Mouse (Mus musculus) intestine, embryonic 16.5 days (tissue): ENCODE results near the gene Slc19a1. TPM values are rescaled to one million over a fixed set of nuclear protein-coding genes. Genes with fewer than 3 reads are reported as not detected.
A peak's percentile ranks its signal among the peaks of the same experiment; 100 is the strongest.

Experiments used
- ATAC-seq: fragments of 200-750 bp; cut with Nextera tagmentation; 2 replicates; pipeline ENCODE4 v1.8.0; 2017; ENCODE audit warnings: moderate TSS enrichment, moderate library complexity
- H3K27ac ChIP-seq: fragments of 300-500 bp; sonication (generic); 2 replicates; pipeline ENCODE4 v1.5.1; 2014; ENCODE audit warnings: mild to moderate bottlenecking, low read length
- H3K27me3 ChIP-seq: fragments of 300-500 bp; sonication (generic); replicated peaks from 2 replicates; pipeline ENCODE4 v1.6.1; 2014; ENCODE audit warnings: low read length, control low read depth, mixed read lengths; ENCODE audit not compliant: control insufficient read depth, insufficient read depth
- H3K36me3 ChIP-seq: fragments of 300-500 bp; sonication (generic); 2 replicates; pipeline ENCODE4 v1.6.1; 2014; ENCODE audit warnings: low read length, control low read depth; ENCODE audit not compliant: control insufficient read depth, insufficient read depth
- H3K4me1 ChIP-seq: fragments of 300-500 bp; sonication (generic); 2 replicates; pipeline ENCODE4 v1.6.1; 2014; ENCODE audit warnings: low read length, control low read depth, mixed read lengths; ENCODE audit not compliant: control insufficient read depth, insufficient read depth
- H3K4me2 ChIP-seq: fragments of 300-500 bp; sonication (generic); 2 replicates; pipeline ENCODE4 v1.6.1; 2014; ENCODE audit warnings: low read depth, low read length, control low read depth
- H3K4me3 ChIP-seq: fragments of 300-500 bp; sonication (generic); 2 replicates; pipeline ENCODE4 v1.5.1; 2014; ENCODE audit warnings: mild to moderate bottlenecking, low read length
- H3K9ac ChIP-seq: fragments of 300-500 bp; sonication (generic); 2 replicates; pipeline ENCODE4 v1.6.1; 2014; ENCODE audit warnings: low read depth, low read length
- H3K9me3 ChIP-seq: fragments of 300-500 bp; sonication (generic); 2 replicates; pipeline ENCODE4 v1.6.1; 2016; ENCODE audit warnings: low read length, control low read depth; ENCODE audit not compliant: control insufficient read depth
- WGBS: fragments of 180-500 bp; shearing (Covaris S2); extraction: QIAGEN DNeasy Blood & Tissue Kit; methylation state at CpG from one replicate; pipeline ENCODE4 v1.1.7; 2014; 5-methylcytosine and 5-hydroxymethylcytosine counted together
- polyA plus RNA-seq: library from polyadenylated mRNA; unstranded; fragments of >200 nt; fragmentation: Nextera tagmentation; extraction: Ambion mirVana; gene quantifications from 2 replicates; pipeline ENCODE4 v1.2.1, GENCODE M21; 2015

Gene Slc19a1
- polyA plus RNA-seq, 1 experiment from 2014 or later = 65.3 TPM

DNA sequence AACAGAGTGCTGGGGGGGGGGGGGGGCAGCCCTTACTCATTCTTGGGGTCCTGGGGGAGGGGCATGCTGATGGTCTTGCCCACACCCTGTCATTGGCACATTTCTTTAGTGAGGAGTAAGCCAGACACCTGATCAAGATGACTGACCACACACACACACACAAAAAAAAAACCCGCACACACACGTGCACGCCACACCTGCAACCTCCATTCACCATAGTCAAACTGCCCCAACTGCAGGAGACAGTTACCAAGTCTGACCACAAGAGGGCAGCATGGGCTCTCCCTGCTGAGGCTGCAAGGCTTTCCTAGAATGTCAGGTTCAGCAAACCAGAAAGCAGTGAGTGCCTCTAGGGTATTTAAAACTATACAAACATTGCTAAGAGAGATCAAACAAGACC, 50.4 kb downstream of the Slc19a1 start:
- Histone ChIP-seq H3K4me2 (no peak overlapping the region), H3K4me3 (no peak overlapping the region)

DNA sequence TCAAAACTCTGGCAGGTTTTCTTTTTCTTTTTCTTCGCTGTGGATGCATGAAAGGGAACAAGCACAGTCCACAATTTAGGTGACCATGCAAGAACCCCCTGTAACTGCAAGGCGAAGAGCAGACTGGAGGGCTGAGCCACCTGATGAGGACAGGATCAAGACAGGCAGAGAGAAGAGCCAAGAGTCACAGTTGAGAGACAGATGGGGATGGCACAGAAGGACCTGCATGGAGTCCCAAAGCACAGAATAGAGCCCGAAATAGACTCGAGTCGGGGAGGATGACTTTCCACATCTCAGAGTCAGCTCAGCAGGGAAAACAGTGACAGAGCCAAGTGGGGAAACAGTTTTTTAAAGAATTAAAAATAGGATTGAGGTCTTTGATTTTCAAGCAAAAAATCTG, 50.9 kb downstream of the Slc19a1 start:
- Histone ChIP-seq H3K27ac (no peak overlapping the region), H3K27me3 (no peaks in the 10 kb centered on the region), H3K4me1 (peaks cover 5% of the 10 kb centered on the region; the same call in 1 of the 2 replicates), H3K36me3 (no peaks in the 10 kb centered on the region), H3K9ac (no peak overlapping the region), H3K4me2 (no peak overlapping the region), H3K9me3 (no peaks in the 10 kb centered on the region), H3K4me3 (no peak overlapping the region)
- WGBS = 62% methylated on average over 5 of the region's 5 CpGs
- no peak for ATAC-seq

More for the DNA sequence above, 50.4 kb downstream of the Slc19a1 start:
- H3K36me3 ChIP-seq = no peaks in the 10 kb centered on the region
- no peak for ATAC-seq
- H3K27ac ChIP-seq = no peak overlapping the region
- WGBS = 21% methylated on average over 3 of the region's 3 CpGs
- H3K27me3 ChIP-seq = no peaks in the 10 kb centered on the region
- no peak overlapping the region for H3K9ac ChIP-seq
- H3K9me3 ChIP-seq = no peaks in the 10 kb centered on the region
- peaks cover 5% of the 10 kb centered on the region; the same call in 1 of the 2 replicates for H3K4me1 ChIP-seq

DNA sequence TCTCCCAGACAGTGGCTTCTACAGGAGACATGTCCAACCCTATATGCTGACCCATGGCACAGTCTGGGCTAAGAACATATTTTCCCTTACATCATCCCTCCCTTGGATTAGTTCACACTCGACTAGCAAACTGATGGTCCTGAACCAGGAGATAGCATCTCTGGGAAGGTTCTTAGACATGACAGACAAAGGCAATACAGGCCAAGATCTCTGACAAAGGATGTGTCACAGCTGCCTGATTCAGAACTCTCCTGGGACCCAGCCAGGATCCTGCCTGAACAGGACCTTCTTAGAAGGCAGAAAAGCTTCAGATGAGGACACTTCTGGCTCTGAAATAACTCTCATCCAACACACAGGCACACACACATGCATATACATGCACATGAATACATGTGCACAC, 52.5 kb downstream of the Slc19a1 start:
- no peak overlapping the region for H3K4me2 ChIP-seq
- no peaks in the 10 kb centered on the region for H3K9me3 ChIP-seq
- H3K27me3 ChIP-seq = no peaks in the 10 kb centered on the region
- no peak for ATAC-seq
- H3K27ac ChIP-seq = no peak overlapping the region
- H3K4me1 ChIP-seq = 0 out of 2 replicates have a peak, but pooled peaks cover 4% of the 10 kb centered on the region
- 60% methylated on average over 1 of the region's 1 CpGs for WGBS
- H3K4me3 ChIP-seq = no peak overlapping the region
- no peaks in the 10 kb centered on the region for H3K36me3 ChIP-seq
- no peak overlapping the region for H3K9ac ChIP-seq

DNA sequence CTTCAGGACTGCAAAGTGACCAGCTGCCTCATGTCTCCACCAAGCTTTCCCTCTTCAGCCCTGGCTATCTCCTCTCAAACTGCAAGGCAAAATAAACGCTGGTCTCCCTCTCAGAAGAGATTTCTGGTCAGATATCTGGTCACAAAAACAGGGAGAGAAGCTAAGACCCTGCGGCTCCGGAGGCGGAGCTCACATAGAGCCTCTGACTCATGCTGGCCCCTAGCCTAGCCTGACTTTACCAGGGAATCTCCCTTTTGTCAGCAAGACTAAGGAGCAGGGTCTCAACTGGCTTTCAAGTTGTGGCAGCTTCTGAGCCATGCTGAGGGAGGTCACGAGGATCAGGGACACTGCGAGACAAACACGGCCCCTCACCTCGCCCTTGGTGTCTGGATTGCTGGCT, 57.3 kb downstream of the Slc19a1 start:
- ATAC-seq = peak; percentile 33; the same call in 1 of the 2 replicates
- Histone ChIP-seq H3K4me2 (no peak overlapping the region), H3K27ac (no peak overlapping the region), H3K4me1 (0 out of 2 replicates have a peak, but pooled peaks cover 5% of the 10 kb centered on the region), H3K9me3 (peaks cover 4% of the 10 kb centered on the region; the same call in 1 of the 2 replicates), H3K36me3 (no peaks in the 10 kb centered on the region), H3K4me3 (no peak overlapping the region), H3K9ac (no peak overlapping the region), H3K27me3 (no peaks in the 10 kb centered on the region)
- 57% methylated on average over 8 of the region's 8 CpGs for whole genome bisulfite sequencing

DNA sequence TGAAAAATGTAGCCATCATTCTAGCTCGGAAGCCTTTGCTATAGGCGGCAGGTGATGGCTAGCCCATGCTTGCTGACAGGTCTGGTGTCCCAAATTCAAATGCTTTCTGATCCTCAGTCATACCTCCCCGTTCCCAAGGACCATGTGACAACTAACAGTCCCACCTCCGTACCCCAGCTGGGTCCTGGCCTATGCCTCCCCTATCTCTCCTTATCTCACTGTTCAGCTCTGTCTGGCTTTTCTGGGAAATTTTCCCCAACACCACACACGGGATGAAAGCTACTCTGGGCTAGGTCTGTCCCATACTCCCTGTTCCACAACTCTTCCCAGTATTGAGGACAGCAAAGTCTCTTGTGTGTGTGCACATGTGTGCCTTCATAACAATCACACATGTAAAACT, 58.0 kb downstream of the Slc19a1 start:
- ATAC-seq = no peak
- no peak overlapping the region for H3K4me3 ChIP-seq
- no peak overlapping the region for H3K4me2 ChIP-seq
- H3K36me3 ChIP-seq = no peaks in the 10 kb centered on the region
- no peaks in the 10 kb centered on the region for H3K27me3 ChIP-seq
- WGBS = 65% methylated on average over 5 of the region's 5 CpGs
- 0 out of 2 replicates have a peak, but pooled peaks cover 5% of the 10 kb centered on the region for H3K4me1 ChIP-seq
- H3K9ac ChIP-seq = no peak overlapping the region
- H3K27ac ChIP-seq = no peak overlapping the region
- peaks cover 4% of the 10 kb centered on the region; the same call in 1 of the 2 replicates for H3K9me3 ChIP-seq

DNA sequence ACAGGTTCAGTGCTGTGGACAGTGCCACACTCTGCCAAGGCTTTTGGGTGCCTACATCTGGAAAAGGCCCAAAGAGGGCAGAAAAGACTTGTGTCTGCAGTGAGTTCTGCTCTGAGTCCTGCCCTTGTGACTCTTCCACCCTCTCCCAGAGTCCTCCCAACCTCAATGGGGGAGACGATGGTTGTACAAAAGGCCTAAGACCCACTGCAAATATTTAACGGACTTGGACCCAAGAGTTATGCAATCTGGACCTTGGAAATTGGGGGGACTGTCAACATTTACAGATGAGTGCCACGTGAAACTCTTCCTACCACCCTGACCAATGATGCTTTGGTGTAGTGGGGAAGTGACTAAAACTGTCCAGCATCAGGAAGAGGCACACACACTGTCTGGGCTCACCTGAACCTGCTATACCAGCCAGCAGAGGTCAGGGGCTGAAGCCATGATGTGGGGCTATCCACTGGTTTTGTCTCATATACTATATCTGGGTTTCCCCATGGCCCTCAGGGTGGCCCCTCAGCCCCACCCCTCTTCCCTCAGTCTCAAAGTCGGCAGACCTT, 59.6 kb downstream of the Slc19a1 start:
- Histone ChIP-seq H3K4me3 (no peak overlapping the region), H3K27me3 (no peaks in the 10 kb centered on the region), H3K9me3 (peaks cover 4% of the 10 kb centered on the region; the same call in 1 of the 2 replicates), H3K4me2 (no peak overlapping the region), H3K4me1 (0 out of 2 replicates have a peak, but pooled peaks cover 5% of the 10 kb centered on the region), H3K27ac (no peak overlapping the region), H3K36me3 (no peaks in the 10 kb centered on the region), H3K9ac (no peak overlapping the region)
- ATAC-seq = no peak
- WGBS = 68% methylated on average over 4 of the region's 4 CpGs

DNA sequence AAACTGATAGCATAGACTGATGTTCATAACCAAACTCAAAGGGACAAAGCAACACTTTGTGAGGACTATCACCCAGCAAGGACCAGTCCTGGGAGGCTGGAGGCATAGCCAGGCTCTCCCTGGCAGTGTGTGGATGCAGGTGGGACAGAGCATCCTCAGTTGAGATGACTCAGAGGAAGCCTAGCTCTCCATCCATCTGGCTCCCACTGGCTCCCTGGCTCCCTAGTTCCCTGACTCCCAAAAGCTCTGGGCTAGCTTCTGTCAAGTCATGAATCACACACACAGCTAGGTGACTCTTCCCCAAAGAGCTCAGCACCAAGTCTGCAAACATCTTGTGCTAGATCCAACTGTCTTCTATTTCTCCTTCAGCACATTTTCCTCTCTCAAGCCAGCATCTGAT, 61.8 kb downstream of the Slc19a1 start:
- no peak overlapping the region for H3K4me2 ChIP-seq
- peaks cover 9% of the 10 kb centered on the region; the same call in 1 of the 2 replicates for H3K4me1 ChIP-seq
- H3K27ac ChIP-seq = no peak overlapping the region
- no peaks in the 10 kb centered on the region for H3K36me3 ChIP-seq
- peaks cover 4% of the 10 kb centered on the region; the same call in 1 of the 2 replicates for H3K9me3 ChIP-seq
- H3K4me3 ChIP-seq = no peak overlapping the region
- no peak overlapping the region for H3K9ac ChIP-seq
- no peak for ATAC-seq
- no peaks in the 10 kb centered on the region for H3K27me3 ChIP-seq

DNA sequence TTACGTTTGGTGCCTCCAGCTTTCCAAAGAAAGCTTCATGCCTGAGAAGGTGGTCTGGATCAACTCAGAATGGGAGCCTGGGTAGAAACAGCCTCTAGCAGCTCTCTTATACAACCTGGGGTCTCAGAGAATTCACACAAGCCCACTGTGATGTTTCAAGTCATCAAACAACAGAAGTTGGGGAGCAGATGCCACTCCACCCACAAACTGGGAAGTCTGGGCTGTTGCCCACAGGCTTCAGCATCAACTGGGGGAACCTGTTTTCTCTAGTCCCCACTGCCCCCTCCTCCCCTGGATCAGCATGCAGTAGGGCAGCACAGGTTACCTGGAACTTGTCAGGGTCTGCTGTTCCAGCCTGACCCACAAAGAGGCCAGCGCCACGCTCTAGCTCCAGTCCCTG, 63.6 kb downstream of the Slc19a1 start:
- Histone ChIP-seq H3K4me1 (peaks cover 5% of the 10 kb centered on the region; the same call in 1 of the 2 replicates), H3K27me3 (no peaks in the 10 kb centered on the region), H3K4me3 (no peak overlapping the region), H3K9me3 (peaks cover 4% of the 10 kb centered on the region; the same call in 1 of the 2 replicates), H3K36me3 (no peaks in the 10 kb centered on the region), H3K4me2 (no peak overlapping the region), H3K9ac (no peak overlapping the region), H3K27ac (no peak overlapping the region)
- WGBS = 95% methylated on average over 3 of the region's 3 CpGs
- ATAC-seq = no peak

DNA sequence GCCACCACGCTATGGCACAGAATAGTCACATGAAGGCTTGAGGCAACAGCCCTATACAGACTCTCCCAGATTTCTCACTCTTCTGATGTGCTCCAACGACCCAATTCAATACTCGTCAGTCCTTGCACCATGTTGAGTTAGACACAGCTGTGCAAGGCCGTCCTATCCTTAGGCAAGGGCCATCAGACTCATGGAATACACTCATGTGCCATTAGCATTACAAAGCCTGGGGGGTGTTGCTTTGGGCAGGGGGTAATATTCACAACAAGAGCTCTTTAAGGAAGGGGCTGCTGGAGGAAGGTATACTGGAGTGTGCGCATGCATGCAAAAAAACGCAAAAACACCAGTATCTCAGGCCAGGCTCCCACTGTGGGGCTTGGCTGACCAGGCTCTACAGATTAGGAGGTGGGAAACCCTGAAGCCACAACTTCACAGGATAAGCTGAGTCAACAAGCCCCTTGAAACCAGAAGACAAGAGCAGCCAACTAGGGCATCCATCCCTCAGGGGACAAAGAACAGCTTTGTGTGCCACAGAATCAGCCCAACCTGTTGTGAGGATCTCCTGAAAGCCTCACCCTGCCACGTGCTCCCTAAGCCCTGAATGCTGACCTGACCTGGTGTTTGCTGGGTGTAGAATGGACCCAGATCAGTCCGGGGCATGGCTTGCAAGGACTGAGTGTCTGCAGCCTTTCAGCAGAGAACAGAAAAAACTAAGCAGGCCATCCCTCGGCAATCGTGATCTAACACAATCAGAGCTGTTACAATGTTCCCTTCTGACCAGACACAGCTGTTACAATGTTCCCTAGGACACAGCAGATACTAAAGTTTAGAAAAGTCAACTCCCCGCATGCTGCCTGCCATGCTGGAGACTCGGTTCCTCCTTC, 65.2 kb downstream of the Slc19a1 start:
- no peak overlapping the region for H3K4me2 ChIP-seq
- 0 out of 2 replicates have a peak overlapping the region, but pooled peaks have one; percentile 37 for H3K27ac ChIP-seq

More for the DNA sequence above, 65.2 kb downstream of the Slc19a1 start:
- ATAC-seq = no peak
- Histone ChIP-seq H3K36me3 (no peaks in the 10 kb centered on the region), H3K4me1 (peaks cover 5% of the 10 kb centered on the region; the same call in 1 of the 2 replicates), H3K27me3 (no peaks in the 10 kb centered on the region), H3K9me3 (peaks cover 4% of the 10 kb centered on the region; the same call in 1 of the 2 replicates), H3K9ac (no peak overlapping the region), H3K4me3 (no peak overlapping the region)
- 66% methylated on average over 12 of the region's 12 CpGs for WGBS
